Mouse (Mus musculus) heart, postnatal 25 days (tissue): ENCODE data around the gene Parp3. TPM values are rescaled to one million over a fixed set of nuclear protein-coding genes. Genes with fewer than 3 reads are reported as not detected.

Experiments used
- DNase-seq: peaks from one replicate; pipeline ENCODE4 v3.0.0; 2022; ENCODE audit warnings: low spot score
- intact Hi-C: fragments of 180-260 bp; cut with DNase I; formaldehyde crosslinking; loops from one replicate; pipeline ENCODE4 v1.15.1; 2025
- total RNA-seq, 2 experiments: library from RNA; stranded (reverse); gene quantifications; 2 replicates each; pipeline ENCODE4 v1.2.3; 2021

Parp3 gene
- total RNA-seq, 2 experiments from 2014 or later: 30.1 to 33.5 TPM

- intact Hi-C loops: loop anchor here (10.0 kb wide), 1 partner anchor 1053 kb away; the partner anchor contains the start of genes Aste1 and Nek11
- DNase-seq: peak; percentile 91
Measured at GRCm38 (mm10) chr9:106447348-106447747, 29.4 kb downstream of the Parp3 start, which contains the start of the genes Abhd14b and Abhd14a. Abhd14b (plus strand) TSS chr9:106447459. Abhd14a (minus strand) TSS chr9:106447678.

DNA sequence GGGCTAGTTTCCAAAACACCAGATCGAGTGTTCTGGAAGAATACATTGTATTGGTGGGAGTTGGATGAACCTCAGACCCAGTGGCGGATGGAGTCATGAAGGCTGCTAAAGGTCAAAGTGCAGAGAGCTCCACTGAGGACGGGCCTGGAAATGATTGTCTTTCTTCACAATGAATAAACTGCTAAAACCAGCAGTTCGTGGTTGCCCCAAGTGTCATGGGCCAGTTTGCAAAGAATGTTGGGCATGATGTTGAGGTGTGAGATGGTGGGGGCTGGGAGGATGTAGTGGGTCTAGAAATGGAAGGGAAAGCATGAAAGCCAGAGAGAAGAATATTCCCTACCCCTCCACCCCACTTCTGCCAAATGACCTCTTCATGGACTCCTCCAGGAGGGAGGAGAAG is 31.9 kb downstream of the Parp3 start:
- DNase-seq: no peak
- intact Hi-C loops: loop anchor here (10.0 kb wide), 1 partner anchor 1050 kb away; the partner anchor contains the start of genes Aste1 and Nek11

GRCm38 (mm10) chr9:106442680-106443079 is 34.1 kb downstream of the Parp3 start:
- no peak for DNase-seq
- intact Hi-C loops: loop anchor here (10.0 kb wide), 1 partner anchor 1048 kb away; the partner anchor contains the start of genes Aste1 and Nek11

DNA sequence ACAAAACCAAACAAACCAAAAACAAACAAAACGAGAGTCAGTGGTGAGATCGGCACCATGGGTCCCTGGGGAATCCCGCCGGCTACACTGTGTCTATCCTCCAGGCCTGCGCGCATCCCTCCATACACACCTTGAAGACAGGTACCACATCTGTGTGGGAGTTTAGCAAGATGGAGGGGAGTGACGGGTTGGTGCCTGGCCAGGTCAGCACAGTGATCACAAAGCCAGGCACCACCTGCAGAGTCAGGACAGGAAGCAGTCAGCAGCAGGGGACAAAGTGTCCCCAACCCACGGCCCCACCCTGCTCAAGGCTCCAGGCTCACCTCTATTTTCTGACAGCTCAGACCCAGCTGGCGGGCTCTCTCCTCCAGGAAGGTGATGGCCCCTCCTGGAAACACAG is 40.2 kb downstream of the Parp3 start:
- no peak for DNase-seq
- intact Hi-C loops: loop anchor here (10.0 kb wide), 1 partner anchor 262 kb away; the partner anchor contains the start of gene Wdr82

DNA sequence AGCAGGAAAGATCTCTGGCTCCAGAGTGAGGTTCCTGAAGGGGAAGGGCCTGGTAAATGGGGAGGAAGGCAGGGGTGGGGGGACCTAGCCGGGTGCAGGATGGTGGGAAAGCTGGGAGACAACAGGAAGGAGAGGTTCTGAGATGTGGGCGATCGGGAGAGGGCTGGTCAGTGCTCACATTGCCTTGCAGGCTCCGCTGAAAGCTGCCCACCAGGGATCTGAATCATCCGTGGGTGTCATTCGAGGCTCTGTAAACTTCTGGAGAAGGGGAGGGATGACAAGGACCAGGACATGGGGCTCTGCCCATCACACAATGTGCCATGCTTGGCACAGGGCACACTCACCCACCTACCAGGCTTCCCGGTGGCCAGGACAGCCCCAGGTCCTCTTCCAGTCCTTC is 43.4 kb downstream of the Parp3 start:
- intact Hi-C loops: loop anchor here (10.0 kb wide), 1 partner anchor 259 kb away; the partner anchor contains the start of gene Wdr82
- DNase-seq: no peak

- no peak for DNase-seq
- intact Hi-C loops: loop anchor here (10.0 kb wide), 1 partner anchor 255 kb away; the partner anchor contains the start of gene Wdr82
Measured at GRCm38 (mm10) chr9:106430015-106430264, 46.8 kb downstream of the Parp3 start.

- intact Hi-C loops: loop anchor here (2.0 to 10.0 kb wide), 2 partner anchors 47 to 255 kb away; partner anchors contain the start of genes Parp3 and Wdr82
- peak; percentile 89 for DNase-seq
Measured at GRCm38 (mm10) chr9:106429221-106430014, 47.3 kb downstream of the Parp3 start, which contains the start of gene Rpl29. Rpl29 (plus strand) TSS chr9:106429454.

GRCm38 (mm10) chr9:106428719-106429220 is 48.0 kb downstream of the Parp3 start:
- intact Hi-C loops: loop anchor here (2.0 kb wide), 1 partner anchor 48 kb away; the partner anchor contains the start of gene Parp3
- no peak for DNase-seq

- DNase-seq: peak; percentile 72
- intact Hi-C loops: loop anchor here (1.0 kb wide), 3 partner anchors 71 to 133 kb away; no protein-coding TSS in a partner anchor
Measured at GRCm38 (mm10) chr9:106421865-106422160, 54.9 kb downstream of the Parp3 start.

- DNase-seq: no peak
- intact Hi-C loops: loop anchor here (1.0 kb wide), 3 partner anchors 70 to 132 kb away; no protein-coding TSS in a partner anchor
Measured at GRCm38 (mm10) chr9:106421033-106421864, 55.5 kb downstream of the Parp3 start.

DNA sequence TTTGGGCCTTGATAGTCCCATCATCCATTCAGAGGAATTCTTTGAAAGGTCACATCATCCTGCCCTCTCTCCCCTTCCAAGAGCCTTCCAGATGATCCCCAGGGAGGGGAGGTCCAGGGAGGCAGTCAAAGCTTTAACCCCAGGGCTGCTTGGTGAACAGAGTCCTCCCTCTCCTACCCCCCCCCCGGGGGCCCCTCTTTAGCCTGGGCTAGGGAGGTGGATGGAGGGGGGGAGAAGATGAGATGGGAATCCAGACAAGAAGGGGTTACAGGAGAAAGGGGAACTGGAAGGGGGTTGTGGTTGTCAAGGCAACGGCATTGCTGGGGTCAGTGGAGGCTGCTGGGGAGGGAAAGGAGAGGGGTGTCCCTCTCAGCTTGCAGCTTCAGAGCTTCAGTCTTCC is 56.1 kb downstream of the Parp3 start:
- DNase-seq: no peak
- intact Hi-C loops: loop anchor here (1.0 kb wide), 3 partner anchors 69 to 131 kb away; no protein-coding TSS in a partner anchor

Other genes with a start within 250 kb of the Parp3 start
- 100 to 1,000 TPM; 571 to 593 TPM for gene Alas1, start 228.3 kb downstream of the Parp3 start, total RNA-seq
- 1 to 10 TPM; 3.3 to 3.4 TPM for gene Poc1a, start 195.9 kb downstream of the Parp3 start, total RNA-seq
- gene Dusp7, start 108.3 kb downstream of the Parp3 start, total RNA-seq: 10 to 100 TPM; 43.6 to 67.0 TPM
- gene Rpl29, start 47.5 kb downstream of the Parp3 start, total RNA-seq: 100 to 1,000 TPM; 296 to 309 TPM
- gene Acy1, start 38.6 kb downstream of the Parp3 start, total RNA-seq: 10 to 100 TPM; 22.4 to 28.6 TPM
- gene Abhd14b, start 29.5 kb downstream of the Parp3 start, total RNA-seq: 1 to 10 TPM; 6.3 to 6.7 TPM
- 10 to 100 TPM; 20.2 to 21.3 TPM for gene Abhd14a, start 29.3 kb downstream of the Parp3 start, total RNA-seq
- 10 to 100 TPM; 70.7 to 81.8 TPM for gene Pcbp4, start 23.7 kb downstream of the Parp3 start, total RNA-seq
- gene Gpr62, start 11.0 kb downstream of the Parp3 start, total RNA-seq: not detected
- 10 to 100 TPM; 19.7 to 23.5 TPM for gene Rrp9, start 986 bp downstream of the Parp3 start, total RNA-seq
- gene Iqcf1, start 23.0 kb upstream of the Parp3 start, total RNA-seq: not detected
- not detected for gene Iqcf5, start 37.6 kb upstream of the Parp3 start, total RNA-seq
- gene Iqcf3, start 84.7 kb upstream of the Parp3 start, total RNA-seq: not detected
- gene Iqcf4, start 94.0 kb upstream of the Parp3 start, total RNA-seq: not detected
- gene Iqcf6, start 149.6 kb upstream of the Parp3 start, total RNA-seq: not detected
- not detected for gene Grm2, start 179.1 kb upstream of the Parp3 start, total RNA-seq
- gene Tex264, start 209.0 kb upstream of the Parp3 start, total RNA-seq: 10 to 100 TPM; 41.7 to 44.0 TPM